Mouse (Mus musculus): ENCODE measurements around the gene Tnfrsf13b. TPM values are rescaled to one million over a fixed set of nuclear protein-coding genes. Genes with fewer than 3 reads are reported as not detected.
A peak's percentile ranks its signal among the peaks of the same experiment; 100 is the strongest.
"Not testable (repeated sequence)": the region's sequence is repeated elsewhere in the genome, so short reads cannot be mapped to it uniquely, and the experiment has no call there.

The Tnfrsf13b gene
- total and polyA plus RNA-seq, 2 experiments from 2014 or later, result 0.08 to 1.5 TPM

DNA sequence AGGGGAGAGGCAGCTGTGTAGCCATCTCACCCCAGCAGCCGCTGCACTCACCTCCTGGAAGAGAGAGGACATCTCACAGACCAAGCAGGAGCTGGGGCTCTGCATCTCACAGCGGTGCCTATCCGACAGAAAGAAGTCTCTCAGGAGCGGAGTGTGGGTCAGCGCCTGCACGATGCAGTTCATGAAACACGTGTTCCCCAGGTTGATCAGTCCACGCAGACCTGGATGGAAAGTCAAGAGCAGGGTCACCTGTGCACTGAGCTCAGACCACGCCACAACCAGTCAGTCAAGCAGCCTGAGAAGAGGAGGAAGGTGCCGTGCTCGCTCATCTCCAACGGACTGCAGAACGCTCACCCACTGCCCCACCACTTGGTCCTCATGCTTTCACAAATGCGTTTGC is 36.2 kb downstream of the Tnfrsf13b start:
- TF ChIP-seq EP300 (IDR thresholded peaks at IDR 0.05; ENCODE audit: low read depth), result no peak
- TF ChIP-seq CTCF (IDR thresholded peaks at IDR 0.05; ENCODE audit: low read depth), result no peak
- WGBS, result 93% methylated on average over 14 of the region's 14 CpGs
- DNase-seq (ENCODE audit: low spot score), result no peak
- no peak overlapping the region for H3K4me3 ChIP-seq (ENCODE audit: low read depth, low read length)
- no peak overlapping the region for H3K4me2 ChIP-seq (ENCODE audit: low read depth, low read length)
- ATAC-seq (ENCODE audit: insufficient read depth, low read depth), result no peak
- peaks cover 99% of the 10 kb centered on the region for H3K36me3 ChIP-seq (replicated peaks; ENCODE audit: control insufficient read depth, insufficient read depth, low read length)
- H3K27me3 ChIP-seq (ENCODE audit: control insufficient read depth, insufficient read depth, low read length), result no peaks in the 10 kb centered on the region
- H3K9me3 ChIP-seq (replicated peaks; ENCODE audit: control insufficient read depth, low read length), result no peaks in the 10 kb centered on the region
- H3K9ac ChIP-seq (replicated peaks; ENCODE audit: low read depth, low read length), result no peak overlapping the region
- H3K4me1 ChIP-seq (ENCODE audit: control insufficient read depth, insufficient read depth), result no peaks in the 10 kb centered on the region
- no peak overlapping the region for H3K27ac ChIP-seq (ENCODE audit: low read depth)

DNA sequence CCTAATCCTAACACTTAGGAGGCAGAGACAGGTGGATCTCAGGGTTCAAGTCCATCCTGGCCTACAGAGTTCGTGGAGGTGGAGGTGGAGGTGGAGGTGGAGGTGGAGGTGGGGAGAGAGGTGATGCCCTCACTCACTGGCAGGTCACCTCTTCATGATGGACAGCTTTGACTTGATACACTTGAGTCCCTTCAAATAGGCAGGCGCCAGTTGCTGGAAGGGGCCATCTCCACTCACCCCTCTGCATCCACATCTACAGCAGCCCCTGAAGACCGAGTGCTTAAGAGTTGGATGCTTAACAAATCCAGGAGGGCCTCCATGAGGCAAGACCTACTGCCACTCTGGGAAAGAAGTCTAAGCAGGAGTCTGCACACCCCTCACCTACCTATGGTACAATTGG is 36.8 kb downstream of the Tnfrsf13b start:
- no peak overlapping the region for H3K4me2 ChIP-seq (ENCODE audit: low read depth, low read length)
- no peak overlapping the region for H3K9ac ChIP-seq (replicated peaks; ENCODE audit: low read depth, low read length)
- 84% methylated on average over 3 of the region's 3 CpGs for WGBS
- H3K4me1 ChIP-seq (ENCODE audit: control insufficient read depth, insufficient read depth), result no peaks in the 10 kb centered on the region
- no peaks in the 10 kb centered on the region for H3K27me3 ChIP-seq (ENCODE audit: control insufficient read depth, insufficient read depth, low read length)
- peaks cover 97% of the 10 kb centered on the region for H3K36me3 ChIP-seq (replicated peaks; ENCODE audit: control insufficient read depth, insufficient read depth, low read length)
- H3K9me3 ChIP-seq (replicated peaks; ENCODE audit: control insufficient read depth, low read length), result no peaks in the 10 kb centered on the region
- no peak overlapping the region for H3K4me3 ChIP-seq (ENCODE audit: low read depth, low read length)
- no peak for TF ChIP-seq EP300 (IDR thresholded peaks at IDR 0.05; ENCODE audit: low read depth)
- TF ChIP-seq CTCF (IDR thresholded peaks at IDR 0.05; ENCODE audit: low read depth), result no peak
- ATAC-seq (ENCODE audit: insufficient read depth, low read depth) (no peak), DNase-seq (ENCODE audit: low spot score) (no peak)
- no peak overlapping the region for H3K27ac ChIP-seq (ENCODE audit: low read depth)

DNA sequence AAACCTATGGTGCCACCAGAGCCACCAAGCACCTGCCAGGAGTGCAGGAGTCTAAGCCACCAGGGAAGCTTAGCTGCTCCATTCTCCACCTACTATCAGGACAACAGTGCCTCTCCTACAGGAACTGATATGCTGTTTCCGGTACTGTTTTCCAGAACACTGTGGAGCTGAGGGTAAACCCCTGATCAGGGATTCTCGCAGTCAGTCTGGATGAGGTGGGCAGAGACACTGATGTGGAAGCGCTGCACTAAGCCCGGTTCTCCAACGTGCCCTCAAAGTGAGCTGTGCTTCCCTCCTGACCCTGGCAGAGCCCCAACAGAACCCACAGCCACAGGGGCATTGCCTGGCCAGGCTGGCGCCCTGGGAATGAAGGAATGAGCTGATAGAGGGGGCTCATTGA is 37.8 kb downstream of the Tnfrsf13b start:
- Histone ChIP-seq H3K9me3 (replicated peaks; ENCODE audit: control insufficient read depth, low read length) (no peaks in the 10 kb centered on the region), H3K4me3 (ENCODE audit: low read depth, low read length) (no peak overlapping the region), H3K36me3 (replicated peaks; ENCODE audit: control insufficient read depth, insufficient read depth, low read length) (peaks cover 87% of the 10 kb centered on the region), H3K4me1 (ENCODE audit: control insufficient read depth, insufficient read depth) (0 out of 2 replicates have a peak, but pooled peaks cover 4% of the 10 kb centered on the region), H3K4me2 (ENCODE audit: low read depth, low read length) (no peak overlapping the region), H3K27ac (ENCODE audit: low read depth) (no peak overlapping the region), H3K9ac (replicated peaks; ENCODE audit: low read depth, low read length) (no peak overlapping the region), H3K27me3 (ENCODE audit: control insufficient read depth, insufficient read depth, low read length) (no peaks in the 10 kb centered on the region)
- ATAC-seq (ENCODE audit: insufficient read depth, low read depth) (no peak), DNase-seq (ENCODE audit: low spot score) (no peak)
- 59% methylated on average over 6 of the region's 6 CpGs for WGBS
- no peak for TF ChIP-seq EP300 (IDR thresholded peaks at IDR 0.05; ENCODE audit: low read depth)
- TF ChIP-seq CTCF (IDR thresholded peaks at IDR 0.05; ENCODE audit: low read depth), result no peak

DNA sequence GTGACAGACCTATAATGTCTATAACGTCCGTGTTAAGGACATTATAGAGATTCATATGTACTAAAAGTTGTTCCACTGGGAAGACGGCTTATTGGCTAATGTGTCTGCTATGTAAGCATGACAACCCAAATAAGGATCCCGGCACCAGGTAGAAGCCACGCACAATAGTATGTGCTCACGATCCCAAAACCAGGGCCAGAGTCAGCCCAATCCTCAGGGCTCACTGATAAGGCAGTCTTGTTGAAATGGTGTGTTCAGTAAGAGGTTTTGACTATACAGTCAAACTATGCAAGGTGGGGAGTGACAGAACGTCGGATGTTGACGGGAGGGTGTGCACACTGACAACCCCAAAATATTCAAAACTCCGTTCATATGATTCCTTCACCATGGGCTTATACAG is 38.3 kb downstream of the Tnfrsf13b start:
- ATAC-seq (ENCODE audit: insufficient read depth, low read depth), result no peak

DNA sequence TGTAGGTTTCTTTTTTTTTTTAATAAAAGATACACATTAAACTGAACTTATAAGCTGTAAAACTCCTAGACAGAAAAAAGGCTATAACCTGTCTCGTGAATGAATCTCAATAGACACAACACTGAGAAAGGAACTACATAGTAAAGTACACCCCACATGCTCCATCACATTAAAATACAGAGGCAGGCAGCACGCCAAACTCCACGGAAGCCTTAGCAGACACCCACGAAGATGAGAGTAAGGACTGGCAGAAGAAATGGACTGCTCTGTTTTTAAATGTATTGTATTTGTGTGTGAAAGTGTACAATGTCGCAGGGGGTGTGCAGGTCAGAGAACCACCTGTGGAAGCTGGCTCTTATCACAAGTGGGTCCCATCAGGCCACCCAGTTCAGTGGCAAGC is 43.6 kb downstream of the Tnfrsf13b start:
- Histone ChIP-seq H3K9ac (replicated peaks; ENCODE audit: low read depth, low read length) (no peak overlapping the region), H3K27me3 (ENCODE audit: control insufficient read depth, insufficient read depth, low read length) (no peaks in the 10 kb centered on the region), H3K4me2 (ENCODE audit: low read depth, low read length) (no peak overlapping the region), H3K36me3 (replicated peaks; ENCODE audit: control insufficient read depth, insufficient read depth, low read length) (peaks cover 28% of the 10 kb centered on the region), H3K9me3 (replicated peaks; ENCODE audit: control insufficient read depth, low read length) (no peaks in the 10 kb centered on the region), H3K4me3 (ENCODE audit: low read depth, low read length) (no peak overlapping the region), H3K27ac (ENCODE audit: low read depth) (no peak overlapping the region), H3K4me1 (ENCODE audit: control insufficient read depth, insufficient read depth) (0 out of 2 replicates have a peak, but pooled peaks cover 14% of the 10 kb centered on the region)
- DNase-seq (ENCODE audit: low spot score) (no peak), ATAC-seq (ENCODE audit: insufficient read depth, low read depth) (no peak)
- 69% methylated on average over 5 of the region's 5 CpGs for WGBS
- TF ChIP-seq EP300 (IDR thresholded peaks at IDR 0.05; ENCODE audit: low read depth) (no peak), CTCF (IDR thresholded peaks at IDR 0.05; ENCODE audit: low read depth) (no peak)

More for the DNA sequence above, 38.3 kb downstream of the Tnfrsf13b start:
- Histone ChIP-seq H3K4me2 (ENCODE audit: low read depth, low read length) (no peak overlapping the region), H3K4me1 (ENCODE audit: control insufficient read depth, insufficient read depth) (0 out of 2 replicates have a peak, but pooled peaks cover 5% of the 10 kb centered on the region), H3K9ac (replicated peaks; ENCODE audit: low read depth, low read length) (no peak overlapping the region), H3K27me3 (ENCODE audit: control insufficient read depth, insufficient read depth, low read length) (no peaks in the 10 kb centered on the region), H3K4me3 (ENCODE audit: low read depth, low read length) (no peak overlapping the region), H3K9me3 (replicated peaks; ENCODE audit: control insufficient read depth, low read length) (no peaks in the 10 kb centered on the region), H3K36me3 (replicated peaks; ENCODE audit: control insufficient read depth, insufficient read depth, low read length) (peaks cover 82% of the 10 kb centered on the region), H3K27ac (ENCODE audit: low read depth) (no peak overlapping the region)
- no peak for DNase-seq (ENCODE audit: low spot score)
- TF ChIP-seq EP300 (IDR thresholded peaks at IDR 0.05; ENCODE audit: low read depth) (no peak), CTCF (IDR thresholded peaks at IDR 0.05; ENCODE audit: low read depth) (no peak)
- WGBS, result 79% methylated on average over 10 of the region's 10 CpGs

DNA sequence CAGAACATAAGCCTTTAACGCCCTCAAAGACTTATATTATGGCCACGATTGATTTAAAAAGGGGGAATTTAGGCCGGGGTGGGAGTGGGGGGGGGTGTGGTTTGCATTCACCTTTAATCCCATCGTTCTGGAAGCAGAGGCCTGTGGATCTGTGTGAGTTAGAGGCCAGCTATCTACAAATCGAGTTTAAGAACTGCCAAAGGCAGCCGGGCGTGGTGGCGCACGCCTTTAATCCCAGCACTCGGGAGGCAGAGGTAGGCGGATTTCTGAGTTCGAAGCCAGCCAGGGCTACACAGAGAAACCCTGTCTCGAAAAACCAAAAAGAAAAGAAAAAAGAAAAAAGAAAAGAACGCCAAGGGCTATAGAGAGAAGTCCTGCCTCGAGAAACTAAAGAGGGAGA is 46.9 kb downstream of the Tnfrsf13b start:
- H3K9ac ChIP-seq (replicated peaks; ENCODE audit: low read depth, low read length); ATAC-seq (ENCODE audit: insufficient read depth, low read depth); DNase-seq (ENCODE audit: low spot score); H3K9me3 ChIP-seq (replicated peaks; ENCODE audit: control insufficient read depth, low read length); H3K27me3 ChIP-seq (ENCODE audit: control insufficient read depth, insufficient read depth, low read length); H3K36me3 ChIP-seq (replicated peaks; ENCODE audit: control insufficient read depth, insufficient read depth, low read length): not testable (repeated sequence)
- peaks cover 14% of the 10 kb centered on the region; the same call in 1 of the 2 replicates for H3K4me1 ChIP-seq (ENCODE audit: control insufficient read depth, insufficient read depth)
- H3K4me2 ChIP-seq (ENCODE audit: low read depth, low read length), result peak overlapping the region; percentile 88
- H3K27ac ChIP-seq (ENCODE audit: low read depth), result peak overlapping the region; percentile 11; the same call in 1 of the 2 replicates
- H3K4me3 ChIP-seq (ENCODE audit: low read depth, low read length), result peak overlapping the region; percentile 94
- 33% methylated on average over 15 of the region's 15 CpGs for WGBS
